Mouse (Mus musculus) ES-E14 (cell line): ENCODE results near the gene Dlat.
"Not testable (repeated sequence)": the region's sequence is repeated elsewhere in the genome, so short reads cannot be mapped to it uniquely, and the experiment has no call there.

Source experiments
- CHD2 ChIP-seq: IDR thresholded peaks from 2 replicates; pipeline ENCODE4 v1.6.1; 2014; ENCODE audit warnings: mild to moderate bottlenecking, low read depth, low read length, inconsistent platforms
- HCFC1 ChIP-seq: IDR thresholded peaks from 2 replicates; pipeline ENCODE4 v1.6.1; 2012; ENCODE audit warnings: low read length, inconsistent platforms, borderline replicate concordance; ENCODE audit not compliant: insufficient read depth
- ZC3H11A ChIP-seq: IDR thresholded peaks from 2 replicates; pipeline ENCODE4 v1.6.1; 2012; ENCODE audit warnings: low read depth, mild to moderate bottlenecking, inconsistent platforms, low read length, borderline replicate concordance

GRCm38 (mm10) chr9:50630903-50631302 lies 28.7 kb downstream of the Dlat start:
- not testable (repeated sequence) for TF ChIP-seq HCFC1, ZC3H11A, CHD2
